Mouse (Mus musculus) liver, embryonic 14.5 days (tissue): ENCODE measurements around the gene Mgam. TPM values are rescaled to one million over a fixed set of nuclear protein-coding genes. Genes with fewer than 3 reads are reported as not detected.
"Not testable (repeated sequence)": the region's sequence is repeated elsewhere in the genome, so short reads cannot be mapped to it uniquely, and the experiment has no call there.

Source experiments
- ATAC-seq: fragments of 200-750 bp; cut with Nextera tagmentation; 2 replicates; pipeline ENCODE4 v1.8.0; 2017; ENCODE audit warnings: moderate number of reproducible peaks, mild to moderate bottlenecking, moderate library complexity; ENCODE audit not compliant: insufficient read depth
- DNase-seq, 3 experiments: peaks; one replicate each; pipeline ENCODE4 v3.0.0-alpha.2; 2012 to 2013; ENCODE audit warnings: low read depth in 3 of 3, low spot score in 3 of 3
- H3K27ac ChIP-seq: fragments of 300-500 bp; sonication (generic); 2 replicates; pipeline ENCODE4 v1.5.1; 2014; ENCODE audit warnings: moderate library complexity, mild to moderate bottlenecking, control low read depth, inconsistent platforms
- H3K27me3 ChIP-seq: fragments of 300-500 bp; sonication (generic); 2 replicates; pipeline ENCODE4 v1.6.1; 2014; ENCODE audit warnings: mild to moderate bottlenecking, low read length, moderate library complexity; ENCODE audit not compliant: control insufficient read depth, insufficient read depth
- H3K36me3 ChIP-seq: fragments of 300-500 bp; sonication (generic); replicated peaks from 2 replicates; pipeline ENCODE4 v1.6.1; 2014; ENCODE audit warnings: low read depth; ENCODE audit not compliant: control insufficient read depth, insufficient read depth
- H3K4me1 ChIP-seq, 2 experiments: fragments of 200-500 bp in 1 of 2; fragments of 300-500 bp in 1 of 2; sonication (generic) in 1 of 2; replicated peaks; 2 replicates each; pipeline ENCODE4 v1.6.1; 2012 to 2014; ENCODE audit warnings: antibody characterized with exemption in 1 of 2, inconsistent platforms in 1 of 2, low read length in 1 of 2; ENCODE audit not compliant: control insufficient read depth in 2 of 2, insufficient read depth in 2 of 2
- H3K4me2 ChIP-seq: fragments of 300-500 bp; sonication (generic); 2 replicates; pipeline ENCODE4 v1.6.1; 2014; ENCODE audit warnings: low read depth, mild to moderate bottlenecking, control low read depth, moderate library complexity
- H3K4me3 ChIP-seq, 2 experiments: fragments of 200-500 bp in 1 of 2; fragments of 300-500 bp in 1 of 2; sonication (generic) in 1 of 2; 2 replicates each; pipeline ENCODE4 v1.5.1; 2012 to 2014; ENCODE audit warnings: low read depth in 2 of 2, low read length in 2 of 2, mild to moderate bottlenecking in 2 of 2, control low read depth in 1 of 2, inconsistent platforms in 1 of 2, moderate library complexity in 1 of 2; ENCODE audit not compliant: insufficient read depth in 1 of 2
- H3K9ac ChIP-seq: fragments of 300-500 bp; sonication (generic); replicated peaks from 2 replicates; pipeline ENCODE4 v1.6.1; 2014; ENCODE audit warnings: mild to moderate bottlenecking, control low read depth, moderate library complexity
- H3K9me3 ChIP-seq: fragments of 300-500 bp; sonication (generic); 2 replicates; pipeline ENCODE4 v1.6.1; 2016; ENCODE audit warnings: low read length, mixed read lengths; ENCODE audit not compliant: control insufficient read depth
- CTCF ChIP-seq: IDR thresholded peaks from 2 replicates; pipeline ENCODE4 v1.5.1; 2016; ENCODE audit warnings: antibody characterized with exemption, low read depth, control low read depth
- EP300 ChIP-seq: IDR thresholded peaks from 2 replicates; pipeline ENCODE4 v1.6.1; 2016; ENCODE audit warnings: antibody characterized with exemption, low read depth
- WGBS: fragments of 180-500 bp; shearing (Covaris S2); extraction: QIAGEN DNeasy Blood & Tissue Kit; methylation state at CpG from one replicate; pipeline ENCODE4 v1.1.7; 2014; ENCODE audit not compliant: insufficient replicate concordance; 5-methylcytosine and 5-hydroxymethylcytosine counted together
- polyA plus RNA-seq, 2 experiments: library from polyadenylated mRNA; depleted of rRNA in 1 of 2; stranded (reverse) in 1 of 2; unstranded in 1 of 2; fragments of >200 nt; fragmentation: Nextera tagmentation in 1 of 2; extraction: Ambion mirVana in 1 of 2; gene quantifications; 2 replicates each; pipeline versions ENCODE4 v1.2.1 to v1.2.3; 2012 to 2014

Mgam gene
- polyA plus RNA-seq (2012; rRNA removed) (1.3 and 1.4 TPM in 2 replicates), polyA plus RNA-seq (2014; fragmentation: Nextera tagmentation; extraction: Ambion mirVana) (2.3 and 3.2 TPM in 2 replicates)

DNA sequence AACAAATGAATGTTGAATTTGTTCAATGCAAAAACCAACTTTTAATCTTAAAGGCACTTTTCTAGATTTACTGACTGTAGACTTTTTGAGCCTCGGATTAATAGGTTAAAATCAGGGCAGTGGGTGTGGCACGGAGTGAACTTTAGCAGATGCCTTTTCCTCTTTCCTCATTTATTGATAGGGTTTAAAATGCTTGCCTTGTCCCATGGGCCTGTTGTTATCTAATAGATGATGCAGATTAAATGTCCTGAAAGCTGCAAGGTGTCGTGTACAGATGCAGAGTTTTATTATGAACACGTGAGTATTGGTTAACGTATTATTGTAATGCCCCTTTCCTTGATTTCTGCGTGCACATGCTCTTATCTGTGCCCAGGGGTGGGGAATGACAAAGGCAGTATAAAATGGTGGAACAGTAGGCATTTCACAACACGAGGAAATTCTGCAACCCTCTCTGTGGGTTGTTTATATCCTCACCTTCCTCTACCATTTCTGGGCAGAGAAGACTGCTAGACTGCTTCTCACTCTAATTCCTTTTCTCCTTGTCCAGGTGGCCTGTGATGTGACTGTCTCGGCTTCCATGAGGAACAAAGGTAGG lies at the start of gene Mgam:
TSS of gene Mgam (plus strand) at position 426 of the 595 bp plus-strand sequence.
- WGBS: 51% methylated on average over 8 of the region's 8 CpGs
- TF ChIP-seq CTCF: no peak
- no peak for TF ChIP-seq EP300
- Histone ChIP-seq H3K4me2 (no peak within 1 kb of the TSS), H3K27ac (no peak within 1 kb of the TSS), H3K9me3 (no peaks in the 10 kb centered on the region), H3K4me1 (no peaks in the 10 kb centered on the region), H3K36me3 (no peaks in the 10 kb centered on the region), H3K27me3 (no peaks in the 10 kb centered on the region), H3K4me3 (no peak within 1 kb of the TSS), H3K9ac (no peak within 1 kb of the TSS)
- no peak for DNase-seq
- no peak for ATAC-seq

DNA sequence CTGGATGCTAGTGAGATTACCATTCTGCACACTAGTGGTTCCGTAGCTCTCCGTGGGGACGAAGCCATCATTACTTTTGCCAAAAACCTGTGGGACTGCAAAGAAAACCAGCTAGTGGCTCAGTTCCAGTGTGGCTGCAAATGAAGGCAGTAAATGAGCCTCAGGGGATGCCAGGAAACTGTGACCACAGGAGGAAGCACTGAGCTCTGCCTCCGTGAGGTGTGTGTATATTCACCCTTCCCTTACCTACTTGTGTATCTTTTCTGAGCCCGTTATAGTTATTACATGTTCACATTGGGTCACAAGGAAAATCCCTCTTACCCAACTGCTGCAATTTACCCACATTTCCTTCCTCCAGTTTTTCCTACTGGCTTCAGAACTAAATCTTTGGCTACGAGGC lies 44.3 kb upstream of the Mgam start:
- H3K4me3 ChIP-seq: no peak overlapping the region
- WGBS: 47% methylated on average over 6 of the region's 6 CpGs
- no peak overlapping the region for H3K27ac ChIP-seq
- no peaks in the 10 kb centered on the region for H3K9me3 ChIP-seq
- no peak overlapping the region for H3K4me2 ChIP-seq
- TF ChIP-seq CTCF (no peak), EP300 (no peak)
- H3K36me3 ChIP-seq: no peaks in the 10 kb centered on the region
- DNase-seq (no peak), ATAC-seq (no peak)
- H3K9ac ChIP-seq: no peak overlapping the region
- no peaks in the 10 kb centered on the region for H3K27me3 ChIP-seq
- H3K4me1 ChIP-seq: no peaks in the 10 kb centered on the region

DNA sequence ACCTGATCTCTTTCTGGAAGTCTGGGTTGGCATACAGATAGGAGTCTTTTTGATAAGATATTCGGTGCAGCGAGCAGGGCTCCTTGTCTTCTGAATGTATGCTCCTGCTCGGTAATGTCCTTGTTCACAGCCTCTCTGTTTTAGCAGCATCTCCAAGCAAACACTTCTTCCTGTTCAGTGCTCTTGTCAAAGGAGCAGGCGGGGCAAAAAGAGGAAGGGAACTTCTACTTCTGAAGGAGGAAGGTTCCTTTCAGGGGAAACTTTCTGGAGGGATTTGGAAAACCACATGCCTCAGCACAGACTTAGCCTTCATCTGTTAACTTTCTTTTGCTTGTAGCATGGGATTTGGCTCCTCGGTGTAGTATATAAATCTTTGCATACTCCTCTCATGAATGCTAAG lies 43.0 kb upstream of the Mgam start, which contains the start of gene Clec5a:
TSS of gene Clec5a (minus strand) at position 177 of the 400 bp plus-strand sequence.
- DNase-seq (no peak), ATAC-seq (no peak)
- 25% methylated on average over 5 of the region's 5 CpGs for WGBS
- H3K9me3 ChIP-seq: no peaks in the 10 kb centered on the region
- no peak within 1 kb of the TSS for H3K4me2 ChIP-seq
- no peaks in the 10 kb centered on the region for H3K4me1 ChIP-seq
- TF ChIP-seq EP300: no peak
- no peak for TF ChIP-seq CTCF
- no peak within 1 kb of the TSS for H3K9ac ChIP-seq
- no peak within 1 kb of the TSS for H3K4me3 ChIP-seq
- no peaks in the 10 kb centered on the region for H3K36me3 ChIP-seq
- H3K27me3 ChIP-seq: no peaks in the 10 kb centered on the region
- H3K27ac ChIP-seq: no peak within 1 kb of the TSS

DNA sequence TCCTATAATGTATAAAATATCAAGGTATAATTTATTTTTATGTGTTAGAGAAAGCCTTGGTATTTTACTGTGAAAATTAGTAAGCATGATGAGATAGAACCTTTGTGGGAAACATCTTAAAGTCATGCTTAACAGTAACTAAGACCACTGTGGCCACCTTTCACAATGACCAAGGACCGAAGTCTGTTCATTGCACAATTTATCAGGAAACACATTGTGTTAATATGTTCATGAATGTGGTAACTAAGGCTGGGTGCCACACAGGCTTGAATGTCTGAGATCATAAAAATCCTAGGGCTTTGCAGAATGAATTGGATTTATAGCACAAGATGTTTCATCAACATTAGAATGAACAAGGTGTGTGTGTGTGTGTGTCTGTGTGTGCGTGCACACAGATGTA lies 40.3 kb upstream of the Mgam start:
- Histone ChIP-seq H3K4me3 (no peak overlapping the region), H3K36me3 (no peaks in the 10 kb centered on the region), H3K27me3 (no peaks in the 10 kb centered on the region), H3K27ac (no peak overlapping the region), H3K4me2 (no peak overlapping the region), H3K9ac (no peak overlapping the region), H3K4me1 (no peaks in the 10 kb centered on the region), H3K9me3 (no peaks in the 10 kb centered on the region)
- WGBS: 59% methylated on average over 2 of the region's 2 CpGs
- TF ChIP-seq CTCF (no peak), EP300 (no peak)
- DNase-seq (no peak), ATAC-seq (no peak)

DNA sequence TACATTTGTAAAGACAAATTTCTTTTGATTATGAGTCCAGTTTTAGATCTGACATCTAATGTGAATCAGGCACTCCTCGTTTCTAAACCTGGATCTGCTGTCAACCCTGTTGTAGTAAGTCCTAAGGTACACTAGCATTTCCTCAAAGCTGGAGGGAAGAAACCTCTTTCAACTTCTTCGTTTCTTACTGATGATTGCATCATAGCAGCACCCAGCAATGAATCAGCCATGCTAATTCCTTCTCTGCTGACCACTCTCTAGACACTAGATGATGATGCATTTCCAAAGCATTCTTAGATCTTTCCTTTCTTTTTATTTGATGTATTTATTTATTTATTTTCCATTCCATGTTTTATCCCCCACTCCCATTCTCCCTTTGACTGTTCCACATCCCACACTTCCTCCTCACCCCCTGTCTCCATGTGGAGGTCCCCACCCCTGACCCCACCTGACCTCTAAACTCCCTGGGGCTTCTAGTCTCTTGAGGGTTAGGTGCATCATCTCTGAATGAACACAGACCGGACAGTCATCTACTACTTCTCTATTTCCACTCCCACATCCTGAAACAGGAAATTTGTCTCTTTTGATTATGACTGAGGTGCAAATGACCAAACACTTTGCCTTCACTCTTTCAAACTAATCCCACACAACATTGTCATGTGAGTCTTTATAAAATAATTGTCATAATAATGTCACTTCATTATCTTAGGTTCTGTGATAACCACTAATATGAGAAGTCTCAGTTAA lies 33.7 kb upstream of the Mgam start:
- DNase-seq: no peak
- WGBS: 6% methylated on average over 3 of the region's 3 CpGs

DNA sequence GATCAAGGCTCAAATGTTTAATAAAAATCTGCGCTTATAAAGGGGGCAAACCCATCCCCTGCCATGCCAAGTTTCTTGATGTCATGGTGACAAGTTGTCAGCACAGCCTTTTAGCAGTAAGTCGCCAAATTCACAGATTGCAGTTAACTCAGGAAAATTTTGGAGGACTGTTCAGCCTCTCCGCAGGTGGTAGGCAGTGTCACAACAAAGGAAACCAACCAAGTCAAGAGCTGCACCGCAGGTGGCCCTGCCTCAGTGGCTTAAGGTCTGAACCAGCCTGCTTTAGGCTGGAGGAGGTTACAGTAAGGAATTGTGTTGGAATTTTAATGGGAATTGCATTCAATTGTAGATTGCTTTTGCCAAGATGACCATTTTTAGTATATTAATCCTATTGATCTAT lies 30.1 kb upstream of the Mgam start:
- H3K27ac ChIP-seq, H3K9me3 ChIP-seq, ATAC-seq, H3K9ac ChIP-seq, H3K27me3 ChIP-seq, DNase-seq, H3K4me3 ChIP-seq, H3K4me2 ChIP-seq, H3K36me3 ChIP-seq, H3K4me1 ChIP-seq: not testable (repeated sequence)
- WGBS: 28% methylated on average over 4 of the region's 4 CpGs

More for the DNA sequence above, 33.7 kb upstream of the Mgam start:
- Histone ChIP-seq H3K4me1 (no peaks in the 10 kb centered on the region), H3K36me3 (no peaks in the 10 kb centered on the region), H3K27ac (no peak overlapping the region), H3K9ac (no peak overlapping the region), H3K4me3 (no peak overlapping the region), H3K4me2 (no peak overlapping the region), H3K27me3 (no peaks in the 10 kb centered on the region), H3K9me3 (no peaks in the 10 kb centered on the region)
- no peak for TF ChIP-seq EP300
- ATAC-seq: no peak
